Mouse (Mus musculus): ENCODE data around the gene S100a11.
"Not testable (repeated sequence)": the region's sequence is repeated elsewhere in the genome, so short reads cannot be mapped to it uniquely, and the experiment has no call there.

The S100a11 gene

DNA sequence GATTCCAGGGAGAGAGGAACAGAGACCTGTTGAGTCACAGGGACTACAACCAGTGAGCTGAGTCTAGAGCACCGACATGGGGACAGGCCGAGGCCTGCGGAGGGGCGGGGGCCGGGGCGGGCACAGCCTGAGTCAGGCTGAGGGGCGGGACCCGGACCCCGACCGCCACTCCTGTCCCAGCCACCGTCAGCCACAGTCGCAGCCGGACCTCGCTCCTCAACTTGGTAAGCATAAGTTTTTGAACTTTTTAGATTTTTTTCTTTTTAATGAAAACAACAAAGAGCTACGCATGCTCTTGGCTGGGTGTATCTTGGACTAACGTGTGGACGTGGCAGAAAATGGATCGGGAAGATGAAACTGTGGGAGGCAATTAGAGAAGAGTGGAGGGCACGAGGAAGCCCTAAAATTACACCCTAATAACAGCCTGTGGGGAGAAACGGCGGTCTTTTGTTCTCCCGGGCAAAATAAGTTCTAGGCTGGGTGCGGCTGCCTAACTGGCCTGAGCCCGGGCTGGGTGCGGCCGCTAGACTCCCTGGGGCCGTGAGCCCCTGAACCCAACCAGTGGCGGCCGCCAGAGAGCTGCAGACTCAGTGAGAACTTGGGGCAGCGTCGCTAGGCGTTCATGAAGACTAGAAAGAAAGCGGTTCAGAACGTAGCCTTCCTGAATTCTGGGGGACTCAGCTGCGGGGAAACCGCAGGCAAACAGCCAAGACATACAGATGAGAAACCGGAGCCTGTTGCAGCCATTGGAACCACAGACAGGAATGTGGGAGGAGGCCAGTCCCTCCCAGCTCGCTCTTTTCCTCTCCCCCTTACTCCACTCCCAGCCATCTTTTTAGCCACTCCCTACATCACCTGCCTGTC, at the start of gene S100a11:
Gene S100a11, plus strand, starts transcription at position 159 of the 864 bp plus-strand sequence.
- peak; percentile 67 for DNase-seq (ENCODE audit: low read depth, low spot score)

GRCm38 (mm10) chr3:93480053-93480452, 40.2 kb upstream of the S100a11 start:
- no peak for DNase-seq (ENCODE audit: low read depth, low spot score)

DNA sequence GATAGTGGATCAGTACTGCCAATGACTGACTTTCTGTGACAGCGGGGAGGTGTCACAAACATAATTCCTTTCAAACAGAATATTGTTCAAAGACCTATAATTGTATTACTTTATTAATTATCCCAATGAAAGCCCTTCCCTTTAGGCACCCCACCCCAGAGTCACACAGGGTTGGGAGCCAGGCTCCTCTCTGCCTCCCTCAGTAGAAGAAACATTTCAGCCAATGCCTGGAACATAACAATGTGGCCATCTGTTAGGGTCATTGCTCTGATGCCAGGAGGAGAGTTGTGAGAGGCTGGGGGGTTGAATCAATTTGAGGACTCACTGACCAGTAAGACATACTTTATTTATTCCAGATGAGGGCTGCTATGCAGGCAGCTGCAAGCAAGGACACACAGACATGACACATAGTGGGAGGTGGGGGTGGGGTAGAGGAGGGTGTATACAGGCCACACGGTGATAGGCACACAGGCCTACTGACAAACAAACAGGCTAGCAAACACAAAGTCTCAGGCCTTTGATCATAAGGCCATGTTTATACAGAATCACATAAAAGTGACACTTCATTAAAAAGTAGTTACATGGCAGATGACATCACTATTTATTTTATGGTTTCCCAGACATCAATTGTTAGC, 38.2 kb upstream of the S100a11 start:
- DNase-seq (ENCODE audit: low read depth, low spot score): no peak

DNA sequence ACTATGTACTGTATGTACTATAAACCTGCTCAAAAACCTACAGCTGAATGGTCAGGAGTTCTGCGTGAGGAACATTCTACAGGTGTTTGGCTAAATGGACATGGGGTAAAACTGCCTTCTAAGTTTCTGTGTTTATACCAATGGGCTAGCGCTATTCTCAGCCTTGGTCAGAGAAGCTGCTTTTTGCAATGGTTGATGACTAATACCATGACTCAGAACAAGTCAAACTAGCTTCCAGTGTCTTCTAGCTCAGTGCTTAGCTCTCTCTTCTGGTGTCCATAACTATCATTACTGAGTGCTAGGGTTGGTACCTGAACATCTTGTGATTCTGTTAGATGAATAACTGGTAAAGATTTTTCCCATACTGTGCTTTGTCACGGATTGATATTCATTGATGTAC, 34.7 kb upstream of the S100a11 start:
- no peak for DNase-seq (ENCODE audit: low read depth, low spot score)

- DNase-seq (ENCODE audit: low read depth, low spot score): no peak
These were observed 31.7 kb upstream of the S100a11 start for GRCm38 (mm10) chr3:93488541-93488940.

DNA sequence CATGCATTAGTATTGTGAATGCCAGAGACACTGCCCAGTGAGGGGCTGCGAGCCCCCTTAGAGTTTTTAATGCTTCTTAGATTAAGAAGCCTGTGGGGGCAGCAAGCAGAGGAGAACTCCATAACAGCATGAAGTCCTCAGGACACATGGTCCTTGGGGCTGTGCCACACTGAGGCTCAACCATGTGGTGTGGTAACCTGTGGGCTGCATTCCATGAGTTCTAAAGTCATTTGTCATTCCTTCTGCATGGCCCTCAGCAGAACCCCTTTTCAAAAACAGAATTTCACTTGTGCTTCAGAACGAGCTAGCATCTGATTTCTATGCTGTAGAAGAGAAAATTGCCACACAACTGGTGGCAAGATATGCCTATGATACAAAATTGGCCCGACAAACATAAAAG, 28.1 kb upstream of the S100a11 start:
- no peak for DNase-seq (ENCODE audit: low read depth, low spot score)

DNA sequence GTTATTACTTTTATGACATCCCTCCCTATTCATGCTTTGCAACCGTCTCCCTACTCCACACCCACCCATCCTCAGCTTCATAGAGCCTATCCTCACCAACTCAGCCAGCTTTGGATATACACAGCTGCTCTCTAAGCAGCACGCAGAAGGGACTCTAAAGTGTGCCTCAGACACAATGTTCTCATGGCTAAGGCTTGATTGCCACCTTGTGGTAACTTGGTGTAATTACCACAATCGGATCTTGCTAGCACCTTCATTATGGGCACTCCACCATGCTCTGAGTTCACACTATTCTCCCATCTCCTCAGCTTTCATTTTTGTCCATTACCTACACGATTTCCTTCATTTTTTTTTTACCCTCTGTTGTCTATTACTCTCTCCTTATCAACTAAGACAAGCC, 26.3 kb upstream of the S100a11 start:
- peak; percentile 83 for DNase-seq (ENCODE audit: low read depth, low spot score)

DNA sequence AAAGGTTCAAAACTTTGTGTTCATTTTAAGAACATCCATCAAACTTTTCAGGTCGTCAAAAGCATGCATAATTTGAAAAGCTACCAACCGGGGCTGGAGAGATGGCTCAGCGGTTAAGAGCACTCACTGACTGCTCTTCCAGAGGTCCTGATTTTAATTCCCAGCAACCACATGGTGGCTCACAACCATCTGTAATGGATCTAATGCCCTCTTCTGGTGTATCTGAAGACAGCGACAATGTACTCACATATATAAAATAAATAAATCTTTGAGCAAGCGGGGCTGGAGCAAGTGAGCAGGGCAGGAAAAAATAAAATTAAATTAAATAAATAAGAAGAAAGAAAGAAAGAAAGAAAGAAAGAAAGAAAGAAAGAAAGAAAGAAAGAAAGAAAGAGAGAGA, 25.5 kb upstream of the S100a11 start:
- not testable (repeated sequence) for DNase-seq (ENCODE audit: low read depth, low spot score)

DNA sequence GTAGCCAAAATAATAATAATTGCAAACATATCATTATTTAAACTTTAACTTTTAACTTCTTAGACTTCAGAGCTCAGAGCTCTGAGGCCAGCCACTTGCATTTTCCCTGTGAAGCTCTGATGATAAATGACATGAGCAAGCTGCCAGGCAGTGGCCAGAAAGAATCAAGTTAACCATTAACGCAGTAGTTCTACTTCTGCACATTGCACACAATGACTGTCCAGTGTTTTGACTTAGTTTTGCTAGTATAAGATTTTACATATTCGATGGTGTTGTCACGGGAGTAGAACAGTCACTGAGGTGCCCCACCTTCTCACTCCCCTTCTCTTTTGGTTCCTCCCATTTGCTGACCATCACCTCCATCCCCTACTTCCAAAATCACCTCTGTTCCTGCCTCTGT, 23.2 kb upstream of the S100a11 start:
- no peak for DNase-seq (ENCODE audit: low read depth, low spot score)

GRCm38 (mm10) chr3:93499129-93499528, 21.2 kb upstream of the S100a11 start:
- DNase-seq (ENCODE audit: low read depth, low spot score): no peak

DNA sequence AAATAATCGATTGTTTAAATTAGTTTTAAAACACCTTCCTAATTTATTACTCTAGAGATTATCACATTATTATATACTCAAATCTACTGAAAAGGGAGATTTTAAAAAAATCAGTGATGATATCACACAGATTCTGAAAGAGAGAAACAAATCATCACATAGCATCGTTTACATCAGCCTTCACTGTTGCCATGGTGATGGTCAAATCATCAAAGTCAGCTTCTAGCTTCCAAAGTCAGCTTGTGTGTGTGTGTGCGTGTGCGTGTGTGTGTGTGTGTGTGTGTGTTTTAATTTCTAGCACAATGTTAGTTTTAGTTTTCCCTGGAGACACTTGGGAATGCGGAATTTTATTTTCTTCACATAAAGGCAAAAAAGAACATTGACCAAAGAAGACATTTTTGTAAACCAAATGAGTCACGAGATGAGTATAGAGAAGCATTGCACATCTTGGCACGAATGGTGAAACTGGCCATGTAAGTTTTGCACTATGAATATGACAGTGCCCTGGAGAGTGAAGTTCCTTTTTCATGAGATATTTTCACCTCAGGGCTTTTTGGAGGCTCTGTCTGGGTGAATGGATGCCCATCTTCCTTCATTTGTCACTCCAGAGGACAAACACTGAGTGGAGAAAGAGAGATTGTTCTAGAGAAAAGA, 15.6 kb upstream of the S100a11 start:
- peak; percentile 58 for DNase-seq (ENCODE audit: low read depth, low spot score)

DNA sequence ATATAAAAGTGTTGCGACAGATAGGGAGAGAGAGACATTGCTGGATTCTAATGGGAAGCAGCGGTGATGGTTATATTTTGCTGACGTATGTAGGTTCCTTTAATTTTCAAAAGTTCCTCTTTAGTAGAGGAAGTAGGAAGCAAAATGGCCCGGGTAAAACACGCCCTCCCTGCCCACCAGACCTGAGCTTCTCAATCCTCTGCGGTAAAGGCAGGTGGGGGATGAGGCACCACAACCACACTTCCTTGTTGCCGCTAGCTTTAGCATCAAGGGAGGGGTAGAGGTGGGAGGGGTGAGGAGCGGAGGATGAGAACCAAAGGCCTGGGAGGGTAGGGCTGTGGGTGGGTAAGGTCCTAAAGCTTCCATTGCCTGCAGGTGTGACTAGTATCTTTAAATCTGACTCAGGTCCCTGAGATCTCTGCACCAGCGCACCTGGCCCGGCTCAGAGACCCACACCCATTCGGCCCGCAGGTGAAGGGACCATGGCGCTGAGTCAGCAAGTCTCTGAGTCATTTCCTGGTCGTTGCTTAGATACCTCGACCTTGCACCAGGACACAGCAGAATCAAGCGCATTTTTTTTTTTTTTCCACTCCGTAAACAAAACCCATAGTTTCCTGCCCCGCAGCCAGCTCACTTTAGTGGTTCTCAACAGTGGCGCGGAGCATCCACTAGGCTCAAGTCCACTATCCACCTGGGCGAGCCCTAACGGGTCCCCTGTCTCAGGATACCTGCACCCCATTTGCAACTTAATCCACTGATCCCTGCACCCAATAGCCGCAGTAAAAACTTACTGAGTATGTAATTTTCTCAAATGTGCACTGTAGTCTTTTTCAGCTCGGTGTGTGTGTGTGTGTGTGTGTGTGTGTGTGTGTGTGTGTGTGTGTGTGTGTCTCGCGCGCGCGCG, 14.1 kb upstream of the S100a11 start:
- peak; percentile 90 for DNase-seq (ENCODE audit: low read depth, low spot score)

GRCm38 (mm10) chr3:93506881-93507325, 13.4 kb upstream of the S100a11 start:
- DNase-seq (ENCODE audit: low read depth, low spot score): no peak

GRCm38 (mm10) chr3:93509301-93509700, 11.0 kb upstream of the S100a11 start:
- no peak for DNase-seq (ENCODE audit: low read depth, low spot score)

DNA sequence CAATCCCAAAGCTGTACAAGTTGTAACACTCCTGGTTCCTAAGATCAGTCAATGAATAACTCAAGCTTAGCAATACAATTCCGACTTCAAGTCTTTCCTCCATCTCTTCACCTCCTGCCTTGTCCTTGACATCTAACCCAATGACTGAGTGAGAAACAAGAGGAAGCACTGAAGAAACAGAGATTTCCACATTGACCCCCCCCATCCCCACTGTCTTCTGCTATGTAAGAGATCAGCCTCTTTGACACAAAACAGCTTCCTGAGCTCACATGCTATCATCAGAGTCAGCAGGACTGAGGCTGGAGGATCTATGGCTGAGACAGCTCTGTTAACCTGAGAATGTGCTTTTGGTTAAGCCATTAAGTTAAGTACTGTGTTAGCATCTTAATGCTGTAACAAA, 9.3 kb upstream of the S100a11 start:
- no peak for DNase-seq (ENCODE audit: low read depth, low spot score)

DNA sequence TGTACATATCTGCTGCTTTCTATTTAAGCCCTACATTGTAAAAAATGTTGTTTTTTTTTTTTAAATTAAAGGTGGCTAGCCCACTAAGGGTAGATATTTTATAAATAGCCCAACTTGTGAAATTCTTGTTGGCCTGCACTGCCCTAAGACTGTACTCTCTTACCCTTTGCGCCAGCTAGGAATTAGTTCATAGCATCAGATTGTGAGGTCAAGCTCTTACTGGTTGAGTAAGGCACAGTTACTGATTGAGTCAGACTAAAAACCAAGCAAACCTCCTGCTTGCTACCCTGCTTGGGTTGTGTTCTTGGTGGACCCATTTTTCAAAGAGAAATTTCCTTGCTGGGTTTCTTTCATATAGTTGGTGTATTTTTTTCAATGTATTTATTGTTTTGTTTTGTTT, 8.5 kb upstream of the S100a11 start:
- no peak for DNase-seq (ENCODE audit: low read depth, low spot score)

DNA sequence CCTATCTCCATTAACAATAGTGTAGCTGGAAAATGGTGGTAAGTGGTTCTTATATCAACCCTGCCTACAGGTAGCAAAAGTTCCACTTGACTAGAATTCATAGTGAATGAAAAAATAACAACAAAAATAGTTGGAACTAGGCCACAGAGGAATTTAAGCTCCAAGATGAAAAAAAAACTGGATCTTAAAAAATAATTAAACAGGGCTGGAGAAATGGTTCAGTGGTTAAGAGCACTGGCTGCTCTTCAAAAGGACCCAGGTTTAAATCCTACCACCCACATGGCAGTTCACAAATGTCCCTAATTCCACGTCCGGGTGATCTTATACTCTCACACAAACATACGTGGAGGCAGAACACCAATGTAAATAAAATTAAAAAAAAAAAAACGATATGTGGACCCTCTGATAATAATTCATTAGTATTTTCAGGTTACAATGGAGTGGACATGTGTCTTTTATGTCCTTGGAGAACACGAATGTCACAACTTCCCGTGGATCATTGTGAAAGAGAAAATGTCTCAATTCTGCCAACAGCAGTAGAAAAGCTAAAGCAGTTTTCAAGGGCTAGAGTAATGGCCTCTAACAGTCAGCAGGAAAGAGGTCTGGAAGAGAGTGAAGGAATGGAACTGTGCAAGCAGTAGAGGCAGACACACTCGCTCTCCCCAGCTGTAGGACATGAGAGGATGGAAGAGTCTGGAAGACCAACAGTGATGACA, 7.7 kb upstream of the S100a11 start:
- no peak for DNase-seq (ENCODE audit: low read depth, low spot score)

GRCm38 (mm10) chr3:93514628-93515027, 5.7 kb upstream of the S100a11 start:
- DNase-seq (ENCODE audit: low read depth, low spot score): peak; percentile 49

- no peak for DNase-seq (ENCODE audit: low read depth, low spot score)
These were observed 2.9 kb upstream of the S100a11 start for GRCm38 (mm10) chr3:93517343-93517742.

- DNase-seq (ENCODE audit: low read depth, low spot score): no peak
These were observed 395 bp upstream of the S100a11 start for GRCm38 (mm10) chr3:93519856-93520329.
